Mouse (Mus musculus): ENCODE results near the gene Hist2h2aa2.

The Hist2h2aa2 gene

GRCm38 (mm10) chr3:96237904-96238511 is 2.1 kb downstream of the Hist2h2aa2 start:
- in situ Hi-C loops (cut with MboI, MseI): no loop called here

DNA sequence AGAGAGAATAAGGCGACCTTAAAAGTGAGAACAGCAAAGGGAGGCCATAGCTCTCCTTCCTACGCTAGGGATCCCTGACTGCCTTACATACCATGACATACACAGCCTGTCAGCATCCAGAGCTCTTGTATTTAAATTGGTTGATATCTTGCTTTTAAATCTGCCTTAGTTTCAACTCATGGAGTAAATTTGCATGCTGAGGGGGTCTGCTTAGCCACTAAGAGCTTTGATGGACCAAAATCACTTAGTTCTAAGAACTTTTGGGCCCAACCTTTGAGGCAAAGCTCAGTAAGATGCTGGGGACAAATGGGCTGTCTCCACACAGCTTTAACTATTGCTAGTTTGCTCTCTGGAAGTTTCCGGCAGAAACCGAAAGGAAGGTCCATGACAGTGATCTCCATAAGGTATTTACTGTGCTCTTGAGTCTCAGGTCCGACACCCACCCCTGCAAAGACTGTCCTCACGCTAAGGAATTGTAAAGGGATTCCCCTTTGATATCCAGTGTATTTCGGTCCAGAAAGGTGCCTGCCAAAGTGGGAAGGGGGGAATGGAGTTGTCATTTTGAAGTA is 2.7 kb downstream of the Hist2h2aa2 start:
- in situ Hi-C loops (cut with MboI, MseI): no loop called here

GRCm38 (mm10) chr3:96236834-96237334 is 3.2 kb downstream of the Hist2h2aa2 start:
- in situ Hi-C loops (cut with MboI, MseI): no loop called here

DNA sequence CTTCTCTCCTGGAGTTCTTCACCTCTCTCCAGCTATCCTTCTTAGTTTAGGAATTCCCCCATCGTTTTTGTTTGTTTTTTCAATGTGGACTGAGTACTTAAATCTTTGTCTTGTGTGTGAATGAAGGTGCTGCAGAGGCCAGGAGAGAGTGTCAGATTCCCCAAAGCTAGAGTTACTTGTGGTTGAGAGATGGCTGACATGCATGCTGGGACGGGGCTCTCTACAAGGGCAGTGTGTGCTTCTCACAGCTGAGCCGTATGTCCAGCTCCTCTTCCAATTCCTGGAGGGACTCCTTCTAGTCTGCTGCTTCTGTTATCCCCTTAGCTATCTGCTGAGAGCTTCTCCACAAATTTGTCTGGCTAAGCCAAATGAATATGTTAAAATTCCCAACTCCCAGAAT is 4.2 kb downstream of the Hist2h2aa2 start:
- in situ Hi-C loops (cut with MboI, MseI): no loop called here

- in situ Hi-C loops (cut with MboI, MseI): no loop called here
Observed at GRCm38 (mm10) chr3:96234914-96235313, 5.2 kb downstream of the Hist2h2aa2 start.

GRCm38 (mm10) chr3:96231758-96232120 is 8.3 kb downstream of the Hist2h2aa2 start:
- in situ Hi-C loops (cut with MboI, MseI): no loop called here

- in situ Hi-C loops (cut with MboI, MseI): no loop called here
Observed at GRCm38 (mm10) chr3:96230910-96231757, 8.9 kb downstream of the Hist2h2aa2 start.

GRCm38 (mm10) chr3:96230404-96230803 is 9.7 kb downstream of the Hist2h2aa2 start:
- in situ Hi-C loops (cut with MboI, MseI): no loop called here

GRCm38 (mm10) chr3:96228828-96229227 is 11.2 kb downstream of the Hist2h2aa2 start:
- in situ Hi-C loops (cut with MboI, MseI): loop anchor here (5.0 to 10.0 kb wide), 2 partner anchors 47 to 1214 kb away; partner anchors contain the start of genes Sv2a and Zfp687

- in situ Hi-C loops (cut with MboI, MseI): loop anchor here (5.0 to 10.0 kb wide), 2 partner anchors 45 to 1212 kb away; partner anchors contain the start of genes Sv2a and Zfp687
Observed at GRCm38 (mm10) chr3:96226695-96227648, 13.1 kb downstream of the Hist2h2aa2 start.

DNA sequence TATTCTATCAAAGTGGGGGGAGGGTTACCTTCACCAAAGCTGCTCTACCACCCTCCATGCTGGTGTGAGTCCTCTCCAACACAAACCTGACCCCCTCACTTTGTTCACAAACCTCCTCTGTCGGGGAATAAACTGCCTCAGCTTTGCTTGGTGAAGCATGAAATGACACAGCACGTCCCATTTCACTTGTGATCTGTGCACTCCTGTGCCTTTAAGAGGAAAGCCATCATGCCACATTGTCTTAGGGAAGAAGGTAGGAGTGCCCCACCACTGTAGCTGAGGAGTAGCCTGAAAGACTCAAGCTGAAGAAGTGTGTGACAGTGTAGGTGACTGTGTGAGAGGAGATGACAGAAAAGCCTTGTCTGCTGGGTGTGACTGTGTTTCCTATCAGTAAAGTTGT is 14.7 kb downstream of the Hist2h2aa2 start:
- in situ Hi-C loops (cut with MboI, MseI): loop anchor here (5.0 to 10.0 kb wide), 2 partner anchors 43 to 1211 kb away; partner anchors contain the start of genes Sv2a and Zfp687

GRCm38 (mm10) chr3:96222774-96223173 is 17.3 kb downstream of the Hist2h2aa2 start:
- in situ Hi-C loops (cut with MboI, MseI): loop anchor here (5.0 to 10.0 kb wide), 2 partner anchors 160 to 1208 kb away; partner anchors contain the start of gene Zfp687

DNA sequence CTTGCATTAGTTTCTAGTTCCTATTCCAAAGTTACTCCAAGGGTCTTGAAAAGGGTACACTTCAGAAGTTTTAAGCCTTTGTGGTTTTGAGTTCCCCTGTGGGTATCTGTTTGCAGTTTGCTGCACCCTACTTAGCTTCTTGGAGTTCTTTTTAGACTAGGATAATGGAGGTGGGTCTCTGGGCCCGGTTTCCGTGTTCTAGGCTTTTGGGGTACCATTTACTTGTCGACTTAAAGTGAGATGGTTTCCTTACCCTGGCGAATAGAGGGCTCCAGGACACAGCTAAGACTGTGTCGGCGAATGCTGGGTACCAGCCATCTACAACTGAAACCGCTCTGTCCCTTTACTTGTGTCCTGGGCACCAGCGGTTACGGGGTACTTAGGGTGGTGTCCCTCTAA is 18.4 kb downstream of the Hist2h2aa2 start:
- in situ Hi-C loops (cut with MboI, MseI): loop anchor here (5.0 to 10.0 kb wide), 2 partner anchors 159 to 1207 kb away; partner anchors contain the start of gene Zfp687

DNA sequence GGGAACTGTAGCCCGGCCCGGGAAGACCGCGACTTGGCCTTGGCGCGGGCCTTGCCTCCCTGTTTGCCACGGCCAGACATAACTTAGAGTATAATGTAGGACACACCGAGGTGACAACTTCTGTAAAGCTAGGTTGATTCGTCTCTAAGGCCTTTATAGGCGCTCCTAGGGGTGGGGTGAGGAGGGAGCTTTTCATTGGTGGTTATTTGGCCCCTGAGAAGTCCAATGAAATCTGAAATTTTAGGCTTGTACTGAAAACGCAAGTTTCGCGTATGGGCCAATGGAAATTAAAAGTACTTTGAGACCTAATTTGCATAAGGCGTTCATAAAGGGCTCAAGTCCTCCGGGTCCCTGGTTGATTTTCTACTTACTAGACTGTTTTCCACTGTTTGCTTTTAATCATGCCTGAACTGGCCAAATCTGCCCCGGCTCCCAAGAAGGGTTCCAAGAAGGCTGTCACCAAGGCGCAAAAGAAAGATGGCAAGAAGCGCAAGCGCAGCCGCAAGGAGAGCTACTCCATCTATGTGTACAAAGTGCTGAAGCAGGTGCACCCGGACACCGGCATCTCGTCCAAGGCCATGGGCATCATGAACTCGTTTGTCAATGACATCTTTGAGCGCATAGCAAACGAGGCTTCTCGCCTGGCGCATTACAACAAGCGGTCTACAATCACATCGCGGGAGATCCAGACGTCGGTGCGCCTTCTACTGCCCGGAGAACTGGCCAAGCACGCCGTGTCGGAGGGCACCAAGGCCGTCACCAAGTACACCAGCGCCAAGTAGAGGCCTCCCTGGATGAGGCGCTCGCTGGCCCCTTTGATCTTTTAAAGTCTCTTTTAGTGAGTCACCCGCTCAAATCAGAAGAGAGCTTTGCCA is 19.1 kb downstream of the Hist2h2aa2 start, which contains the start of the genes Hist2h2ac and Hist2h2be:
TSS of gene Hist2h2ac (minus strand) at position 116 of the 875 bp plus-strand sequence.
TSS of gene Hist2h2be (plus strand) at position 355 of the 875 bp plus-strand sequence.
- in situ Hi-C loops (cut with MboI, MseI): loop anchor here (5.0 to 10.0 kb wide), 2 partner anchors 159 to 1206 kb away; partner anchors contain the start of gene Zfp687

DNA sequence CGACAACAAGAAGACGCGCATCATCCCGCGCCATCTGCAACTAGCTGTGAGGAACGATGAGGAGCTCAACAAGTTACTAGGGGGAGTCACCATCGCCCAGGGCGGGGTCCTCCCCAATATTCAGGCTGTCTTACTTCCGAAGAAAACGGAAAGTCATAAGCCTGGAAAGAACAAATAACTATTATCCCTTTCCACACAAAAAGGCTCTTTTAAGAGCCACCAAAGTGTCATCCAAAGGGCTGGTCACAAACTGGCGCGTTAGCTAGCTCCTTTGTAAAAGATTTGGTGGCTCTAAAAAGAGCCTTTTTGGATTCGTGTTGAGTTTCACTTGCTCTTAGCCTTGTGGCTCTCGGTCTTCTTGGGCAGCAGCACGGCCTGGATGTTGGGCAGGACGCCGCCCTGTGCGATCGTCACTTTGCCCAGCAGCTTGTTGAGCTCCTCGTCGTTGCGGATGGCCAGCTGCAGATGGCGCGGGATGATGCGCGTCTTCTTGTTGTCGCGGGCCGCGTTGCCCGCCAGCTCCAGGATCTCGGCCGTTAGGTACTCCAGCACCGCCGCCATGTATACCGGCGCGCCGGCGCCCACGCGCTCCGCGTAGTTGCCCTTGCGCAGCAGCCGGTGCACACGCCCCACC is 19.8 kb downstream of the Hist2h2aa2 start:
- in situ Hi-C loops (cut with MboI, MseI): loop anchor here (5.0 to 10.0 kb wide), 2 partner anchors 158 to 1205 kb away; partner anchors contain the start of gene Zfp687

DNA sequence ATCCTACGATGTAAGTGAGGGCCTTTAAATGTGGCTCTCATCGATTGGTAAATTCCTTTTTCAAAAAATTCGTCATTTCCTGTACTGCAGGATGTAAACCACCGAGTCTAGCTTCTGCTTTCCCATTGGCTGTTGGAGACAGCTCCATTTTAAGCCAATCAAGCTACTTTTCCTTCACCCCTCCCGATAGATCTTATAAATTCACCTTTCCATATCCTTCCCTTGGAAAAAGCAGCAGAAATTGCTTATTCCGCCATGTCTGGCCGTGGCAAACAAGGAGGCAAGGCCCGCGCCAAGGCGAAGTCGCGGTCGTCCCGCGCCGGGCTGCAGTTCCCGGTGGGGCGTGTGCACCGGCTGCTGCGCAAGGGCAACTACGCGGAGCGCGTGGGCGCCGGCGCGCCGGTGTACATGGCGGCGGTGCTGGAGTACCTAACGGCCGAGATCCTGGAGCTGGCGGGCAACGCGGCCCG is 20.4 kb downstream of the Hist2h2aa2 start, which contains the start of the genes Bola1 and Hist2h2ab:
TSS of gene Bola1 (minus strand) at position 49 of the 470 bp plus-strand sequence.
TSS of gene Hist2h2ab (plus strand) at position 205 of the 470 bp plus-strand sequence.
- in situ Hi-C loops (cut with MboI, MseI): loop anchor here (5.0 to 10.0 kb wide), 2 partner anchors 157 to 1205 kb away; partner anchors contain the start of gene Zfp687

DNA sequence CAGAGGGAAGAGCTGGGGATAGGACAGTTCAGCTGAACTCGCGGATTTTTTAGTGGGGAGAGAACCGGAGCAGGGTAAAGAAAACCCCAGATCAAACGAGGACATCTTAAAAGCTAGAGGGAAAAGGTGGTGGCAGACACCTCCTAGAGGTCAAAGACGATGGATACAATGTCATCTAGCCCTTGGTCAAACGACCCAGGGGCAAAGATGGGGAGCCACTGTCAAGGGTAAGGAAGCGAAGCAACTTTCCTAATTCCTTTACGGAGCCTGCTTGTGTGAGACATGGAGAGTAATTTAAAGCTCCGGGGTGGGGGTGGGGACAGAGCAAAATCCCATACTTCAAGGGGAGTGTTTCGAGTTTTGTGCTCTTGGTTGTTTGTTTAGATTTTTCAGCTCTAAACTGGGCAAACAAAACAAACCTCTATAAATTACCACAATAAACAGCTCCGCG is 20.9 kb downstream of the Hist2h2aa2 start:
- in situ Hi-C loops (cut with MboI, MseI): no loop called here

DNA sequence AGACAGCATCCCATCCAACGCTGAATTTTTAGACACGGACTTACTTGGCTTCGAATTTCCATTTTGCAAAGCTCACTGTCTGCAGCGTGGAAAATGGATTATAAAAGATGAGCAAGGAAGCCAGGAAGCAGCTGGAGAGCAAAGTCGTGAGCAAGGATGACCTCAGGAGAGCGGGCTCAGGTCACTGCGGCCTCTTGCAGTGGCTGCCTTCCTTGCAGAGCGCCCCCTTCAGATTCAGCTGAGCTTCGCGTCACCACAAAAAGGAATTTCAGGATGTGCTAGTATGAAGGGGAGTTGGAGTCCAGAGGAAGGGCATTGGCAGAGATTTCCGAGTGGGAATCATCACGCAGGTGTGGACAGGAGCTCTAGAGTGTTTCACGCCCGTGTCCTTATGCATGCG is 30.8 kb downstream of the Hist2h2aa2 start:
- in situ Hi-C loops (cut with MboI, MseI): no loop called here

Data from T-helper 2 cell (primary cell).